Mouse (Mus musculus) ES-E14 (cell line): ENCODE data around the gene Cerkl.
A peak's percentile ranks its signal among the peaks of the same experiment; 100 is the strongest.

Source experiments
- CHD2 ChIP-seq: IDR thresholded peaks from 2 replicates; pipeline ENCODE4 v1.6.1; 2014; ENCODE audit warnings: mild to moderate bottlenecking, low read depth, low read length, inconsistent platforms
- MAFK ChIP-seq: IDR thresholded peaks from 2 replicates; pipeline ENCODE4 v1.6.1; 2014; ENCODE audit warnings: mild to moderate bottlenecking, low read depth, low read length, inconsistent platforms; ENCODE audit not compliant: insufficient read depth
- ZC3H11A ChIP-seq: IDR thresholded peaks from 2 replicates; pipeline ENCODE4 v1.6.1; 2012; ENCODE audit warnings: low read depth, mild to moderate bottlenecking, inconsistent platforms, low read length, borderline replicate concordance
- ZNF384 ChIP-seq: IDR thresholded peaks from 2 replicates; pipeline ENCODE4 v1.6.1; 2012; ENCODE audit warnings: low read depth, low read length, inconsistent platforms

DNA sequence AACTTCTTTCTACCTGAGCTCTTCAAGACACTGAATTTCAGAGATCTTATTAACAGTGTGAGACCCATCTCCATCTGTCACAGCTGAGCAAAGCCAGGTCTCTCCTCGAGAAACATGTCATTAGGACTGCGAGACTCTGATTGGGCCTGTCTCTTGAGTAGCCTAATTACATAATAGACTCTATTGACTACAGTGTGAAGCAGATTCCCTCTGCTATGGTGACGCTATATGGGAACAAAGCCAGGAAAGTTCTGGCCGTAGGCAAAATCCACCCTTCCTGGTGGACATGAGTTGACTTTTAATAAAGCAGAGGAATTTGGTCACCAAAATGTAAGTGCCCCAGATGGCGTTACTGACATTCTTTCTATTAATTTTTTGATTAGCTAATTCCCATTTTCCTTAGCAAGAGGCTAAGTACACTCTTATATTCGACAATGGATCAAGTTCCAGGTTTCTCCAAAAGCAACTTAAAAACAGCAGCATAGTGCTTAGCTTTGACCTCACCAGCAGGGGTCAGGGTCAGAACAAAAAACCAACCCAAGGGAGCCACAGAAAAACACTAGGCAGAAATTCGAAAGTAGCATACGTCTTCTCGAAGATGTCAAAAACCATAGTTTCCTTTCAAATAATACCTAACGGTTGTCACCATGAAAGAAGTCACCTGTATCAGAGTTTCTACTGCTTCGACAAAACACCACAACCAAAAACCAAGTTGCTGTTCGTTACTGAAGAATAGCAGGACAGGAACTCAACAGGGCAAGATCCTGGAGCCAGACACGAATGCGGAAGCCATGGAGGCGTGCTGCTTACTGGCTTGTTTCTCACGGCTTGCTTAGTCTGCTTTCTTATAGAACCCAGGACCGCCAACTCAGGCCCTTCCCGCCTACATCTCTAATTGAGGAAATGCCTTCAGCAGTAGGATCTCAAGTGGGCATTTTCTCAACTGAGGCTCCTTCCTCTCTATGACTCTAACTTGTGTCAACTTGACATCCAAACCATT is 88.8 kb downstream of the Cerkl start:
- no peak for TF ChIP-seq ZNF384
- peak; percentile 67; the same call in 1 of the 2 replicates for TF ChIP-seq ZC3H11A
- TF ChIP-seq MAFK, result 0 out of 2 replicates have a peak, but pooled peaks have one; percentile 15
- TF ChIP-seq CHD2, result no peak
